Mouse (Mus musculus): ENCODE measurements around the gene Manf. TPM values are rescaled to one million over a fixed set of nuclear protein-coding genes. Genes with fewer than 3 reads are reported as not detected.

Gene Manf
- polyA plus RNA-seq, 1 experiment from 2014 or later: 305 TPM

DNA sequence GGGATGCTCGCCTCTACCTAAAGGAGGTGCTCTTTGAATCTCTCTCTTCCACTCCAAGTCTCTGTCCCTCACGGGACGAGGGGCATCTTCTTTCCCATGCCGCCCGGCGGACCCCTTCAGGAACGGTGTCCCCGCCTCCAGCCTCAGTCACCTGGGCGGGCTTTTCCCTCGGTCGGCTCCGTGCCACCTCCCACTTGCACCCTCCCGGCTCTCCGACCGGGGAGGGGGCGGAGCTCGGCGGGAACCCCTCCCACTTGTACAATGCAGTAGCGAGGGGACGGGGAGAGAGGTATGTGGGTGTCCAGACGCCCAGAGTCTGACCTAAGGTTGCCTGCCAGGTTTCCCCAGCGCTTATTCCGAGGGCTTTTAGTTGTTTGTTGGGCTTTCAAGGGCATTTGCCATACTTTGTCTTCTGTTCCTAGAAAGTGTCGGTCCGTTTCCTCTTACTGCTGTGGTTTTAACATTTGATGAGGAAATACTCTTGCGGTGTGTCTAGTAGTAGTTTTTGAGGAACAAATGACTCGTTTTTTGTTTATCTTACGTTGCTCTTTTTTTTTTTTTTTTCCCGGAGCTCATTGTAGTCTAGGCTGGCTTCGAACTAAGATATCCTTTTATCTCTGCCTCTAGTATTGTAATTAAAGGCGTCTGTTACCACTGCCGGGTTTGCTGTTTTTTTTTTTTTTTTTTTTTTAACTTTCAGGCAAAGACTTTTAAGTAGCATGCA lies 69.2 kb downstream of the Manf start:
- DNase-seq (ENCODE audit: low spot score): peak; percentile 84
- no peaks in the 10 kb centered on the region for H3K27me3 ChIP-seq (ENCODE audit: control insufficient read depth, insufficient read depth, low read length)
- peak overlapping the region; percentile 89 for H3K27ac ChIP-seq (ENCODE audit: low read depth, low read length)
- H3K4me1 ChIP-seq (replicated peaks; ENCODE audit: control insufficient read depth, insufficient read depth, low read length): no peaks in the 10 kb centered on the region
- 3% methylated on average over 28 of the region's 32 CpGs for WGBS
- peak overlapping the region; percentile 95 for H3K4me3 ChIP-seq (ENCODE audit: low read depth, low read length)
- peak; percentile 72 for ATAC-seq (ENCODE audit: low FRiP score)
- H3K9me3 ChIP-seq (ENCODE audit: control insufficient read depth, low read length): no peaks in the 10 kb centered on the region
- no peaks in the 10 kb centered on the region for H3K36me3 ChIP-seq (ENCODE audit: control insufficient read depth, insufficient read depth, low read length)
- H3K4me2 ChIP-seq (replicated peaks; ENCODE audit: low read depth, low read length): peak overlapping the region; percentile 79
- peak overlapping the region; percentile 87 for H3K9ac ChIP-seq (ENCODE audit: low read depth, low read length)

DNA sequence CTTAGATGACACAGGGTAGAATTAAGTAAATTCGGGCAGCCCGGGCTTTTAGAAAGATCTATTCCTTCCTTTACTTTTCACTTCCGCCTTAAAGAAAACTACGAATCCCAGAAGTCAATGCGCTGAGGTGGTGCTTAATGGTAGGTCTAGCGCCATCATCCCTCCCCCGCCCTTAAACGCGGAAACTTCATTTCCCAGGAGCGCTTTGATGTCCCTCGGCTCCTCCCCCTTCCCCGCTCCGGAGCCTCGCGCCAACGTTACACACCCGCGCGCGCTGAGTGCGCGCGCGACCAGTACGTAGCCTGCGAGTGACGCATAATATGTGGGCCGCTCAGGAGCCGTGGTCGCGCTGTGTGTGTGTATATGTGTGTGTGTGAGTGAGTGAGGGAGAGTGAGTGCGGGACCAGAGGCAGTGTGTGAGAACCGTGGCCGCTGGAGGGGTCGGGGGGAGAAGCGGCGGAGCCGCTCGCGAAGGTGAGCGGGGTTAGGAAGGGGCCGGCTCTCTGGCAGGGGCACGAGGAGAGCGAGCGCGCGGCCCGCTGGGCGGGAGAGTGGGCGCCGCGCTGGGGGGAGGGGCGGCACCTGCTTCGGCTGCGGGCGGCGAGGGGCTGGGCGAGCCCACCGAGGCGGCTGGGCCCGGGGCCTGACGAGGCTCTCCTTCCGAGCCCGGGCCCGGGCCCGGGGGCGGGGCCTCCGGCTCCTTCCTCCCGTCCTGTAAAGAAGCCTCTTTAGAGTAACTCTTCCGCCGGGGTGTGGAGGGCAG lies 70.0 kb downstream of the Manf start, which contains the start of gene Dcaf1:
Dcaf1 (plus strand) TSS at position 257 of the 763 bp plus-strand sequence.
- H3K36me3 ChIP-seq (ENCODE audit: control insufficient read depth, insufficient read depth, low read length): no peaks in the 10 kb centered on the region
- peak within 1 kb of the TSS; percentile 87 for H3K9ac ChIP-seq (ENCODE audit: low read depth, low read length)
- WGBS: under 1% methylated on average over 52 of the region's 71 CpGs
- DNase-seq (ENCODE audit: low spot score) (peak; percentile 99), ATAC-seq (ENCODE audit: low FRiP score) (peak; percentile 98)
- H3K27ac ChIP-seq (ENCODE audit: low read depth, low read length): peak within 1 kb of the TSS; percentile 89
- peak within 1 kb of the TSS; percentile 95 for H3K4me3 ChIP-seq (ENCODE audit: low read depth, low read length)
- peak within 1 kb of the TSS; percentile 79 for H3K4me2 ChIP-seq (replicated peaks; ENCODE audit: low read depth, low read length)
- H3K4me1 ChIP-seq (replicated peaks; ENCODE audit: control insufficient read depth, insufficient read depth, low read length): no peaks in the 10 kb centered on the region
- H3K27me3 ChIP-seq (ENCODE audit: control insufficient read depth, insufficient read depth, low read length): no peaks in the 10 kb centered on the region
- no peaks in the 10 kb centered on the region for H3K9me3 ChIP-seq (ENCODE audit: control insufficient read depth, low read length)

DNA sequence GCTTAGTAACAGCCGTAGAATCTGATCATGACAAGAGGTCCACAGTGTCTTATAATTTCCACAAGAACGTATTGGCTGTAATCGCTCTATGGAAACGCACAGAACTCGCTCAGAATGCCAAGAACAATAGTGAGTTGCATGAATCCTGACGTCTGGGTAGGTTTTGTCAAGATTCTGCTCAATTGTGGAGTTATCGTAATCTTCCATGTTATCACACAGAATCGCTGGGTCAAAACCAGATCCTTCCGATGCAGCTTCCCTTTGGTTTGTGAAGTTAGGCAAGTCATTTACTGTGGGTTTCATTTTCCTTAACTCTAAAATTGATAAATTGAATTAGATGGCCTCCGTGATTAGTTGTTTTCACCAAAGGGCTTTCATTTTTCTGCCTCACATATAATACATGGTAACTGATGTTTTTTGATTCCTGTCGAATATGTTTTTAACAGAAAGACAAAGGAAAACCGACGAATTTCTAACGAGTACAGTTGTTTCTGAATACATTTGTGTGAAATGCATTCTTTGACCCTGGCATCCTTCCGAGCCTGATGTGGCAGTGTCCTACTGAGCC lies 70.6 kb downstream of the Manf start:
- H3K9ac ChIP-seq (ENCODE audit: low read depth, low read length): peak overlapping the region; percentile 56
- no peaks in the 10 kb centered on the region for H3K36me3 ChIP-seq (ENCODE audit: control insufficient read depth, insufficient read depth, low read length)
- WGBS: 53% methylated on average over 15 of the region's 15 CpGs
- H3K27me3 ChIP-seq (ENCODE audit: control insufficient read depth, insufficient read depth, low read length): no peaks in the 10 kb centered on the region
- no peaks in the 10 kb centered on the region for H3K9me3 ChIP-seq (ENCODE audit: control insufficient read depth, low read length)
- ATAC-seq (ENCODE audit: low FRiP score) (no peak), DNase-seq (ENCODE audit: low spot score) (peak; percentile 20)
- peak overlapping the region; percentile 95 for H3K4me3 ChIP-seq (ENCODE audit: low read depth, low read length)
- no peak overlapping the region for H3K27ac ChIP-seq (ENCODE audit: low read depth, low read length)
- peak overlapping the region; percentile 40 for H3K4me2 ChIP-seq (replicated peaks; ENCODE audit: low read depth, low read length)
- no peaks in the 10 kb centered on the region for H3K4me1 ChIP-seq (replicated peaks; ENCODE audit: control insufficient read depth, insufficient read depth, low read length)

DNA sequence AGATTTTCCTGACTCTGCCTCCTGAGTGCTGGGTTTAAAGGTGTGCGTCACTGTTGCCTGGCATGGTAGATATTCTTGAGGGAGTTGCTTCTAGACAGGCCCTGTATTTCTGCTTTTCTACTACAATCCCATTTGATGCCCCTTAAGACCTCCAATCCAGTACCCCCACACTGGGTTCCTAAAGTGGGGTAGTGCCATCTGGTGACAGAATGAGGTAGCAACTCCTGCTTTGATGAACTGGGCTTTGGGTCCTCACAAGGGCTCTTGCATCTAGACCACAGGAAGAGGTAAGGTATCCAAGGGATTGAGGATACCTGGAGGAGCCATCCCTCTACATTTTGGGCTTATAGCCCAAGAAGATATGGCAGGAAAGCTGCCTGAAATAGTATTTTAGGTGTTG lies 72.6 kb downstream of the Manf start:
- Histone ChIP-seq H3K4me1 (replicated peaks; ENCODE audit: control insufficient read depth, insufficient read depth, low read length) (no peaks in the 10 kb centered on the region), H3K36me3 (ENCODE audit: control insufficient read depth, insufficient read depth, low read length) (no peaks in the 10 kb centered on the region), H3K27ac (ENCODE audit: low read depth, low read length) (no peak overlapping the region), H3K9ac (ENCODE audit: low read depth, low read length) (no peak overlapping the region), H3K4me3 (ENCODE audit: low read depth, low read length) (no peak overlapping the region), H3K27me3 (ENCODE audit: control insufficient read depth, insufficient read depth, low read length) (no peaks in the 10 kb centered on the region), H3K9me3 (ENCODE audit: control insufficient read depth, low read length) (no peaks in the 10 kb centered on the region), H3K4me2 (replicated peaks; ENCODE audit: low read depth, low read length) (no peak overlapping the region)
- DNase-seq (ENCODE audit: low spot score) (peak; percentile 28), ATAC-seq (ENCODE audit: low FRiP score) (no peak)
- 92% methylated on average over 1 of the region's 1 CpGs for WGBS

DNA sequence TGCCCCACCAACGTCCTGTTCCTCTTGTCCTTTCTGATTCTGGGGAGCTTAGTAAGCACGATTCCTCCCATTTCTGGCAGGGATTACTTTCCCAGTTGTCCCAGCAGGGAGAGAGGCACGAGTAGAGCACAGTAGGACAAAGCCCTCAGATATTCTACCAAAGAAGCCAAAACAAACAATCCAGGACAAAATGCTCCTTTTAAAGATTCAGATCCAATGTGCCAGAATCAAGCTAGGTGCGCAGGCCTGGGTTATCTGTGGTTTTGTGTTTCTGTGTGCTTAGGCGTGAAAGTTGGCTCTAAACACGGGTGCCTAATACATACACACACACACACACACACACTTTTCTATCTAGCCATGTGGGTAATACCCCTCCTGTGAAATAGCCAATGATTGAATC lies 73.6 kb downstream of the Manf start:
- ATAC-seq (ENCODE audit: low FRiP score): no peak
- Histone ChIP-seq H3K9ac (ENCODE audit: low read depth, low read length) (no peak overlapping the region), H3K4me3 (ENCODE audit: low read depth, low read length) (no peak overlapping the region), H3K4me1 (replicated peaks; ENCODE audit: control insufficient read depth, insufficient read depth, low read length) (no peaks in the 10 kb centered on the region), H3K27me3 (ENCODE audit: control insufficient read depth, insufficient read depth, low read length) (no peaks in the 10 kb centered on the region), H3K36me3 (ENCODE audit: control insufficient read depth, insufficient read depth, low read length) (no peaks in the 10 kb centered on the region), H3K9me3 (ENCODE audit: control insufficient read depth, low read length) (no peaks in the 10 kb centered on the region), H3K27ac (ENCODE audit: low read depth, low read length) (no peak overlapping the region), H3K4me2 (replicated peaks; ENCODE audit: low read depth, low read length) (no peak overlapping the region)
- no peak for DNase-seq (ENCODE audit: low spot score)
- WGBS: 81% methylated on average over 6 of the region's 6 CpGs

DNA sequence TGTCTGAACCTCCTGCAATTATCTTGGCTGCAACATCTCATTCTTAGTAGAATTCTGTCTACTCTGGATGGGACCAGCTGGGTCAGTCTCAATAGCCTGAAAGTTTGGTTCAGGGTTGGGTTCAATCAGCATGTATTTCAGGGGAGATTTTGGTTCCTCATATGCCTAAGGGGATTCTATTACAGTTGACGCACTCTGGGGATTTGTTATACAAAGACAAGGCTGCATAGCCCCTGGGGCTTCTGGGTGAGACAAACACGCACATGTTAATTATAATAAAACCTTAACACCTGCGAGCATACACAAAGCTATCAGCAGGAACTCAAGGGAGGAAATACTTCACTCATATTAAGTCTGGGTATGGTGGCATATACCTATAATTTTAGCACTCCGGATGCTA lies 85.3 kb downstream of the Manf start:
- ATAC-seq (ENCODE audit: low FRiP score) (no peak), DNase-seq (ENCODE audit: low spot score) (no peak)
- Histone ChIP-seq H3K4me1 (replicated peaks; ENCODE audit: control insufficient read depth, insufficient read depth, low read length) (no peaks in the 10 kb centered on the region), H3K9me3 (ENCODE audit: control insufficient read depth, low read length) (no peaks in the 10 kb centered on the region), H3K27me3 (ENCODE audit: control insufficient read depth, insufficient read depth, low read length) (no peaks in the 10 kb centered on the region), H3K36me3 (ENCODE audit: control insufficient read depth, insufficient read depth, low read length) (no peaks in the 10 kb centered on the region), H3K4me3 (ENCODE audit: low read depth, low read length) (no peak overlapping the region), H3K4me2 (replicated peaks; ENCODE audit: low read depth, low read length) (no peak overlapping the region), H3K27ac (ENCODE audit: low read depth, low read length) (no peak overlapping the region), H3K9ac (ENCODE audit: low read depth, low read length) (no peak overlapping the region)
- 84% methylated on average over 4 of the region's 4 CpGs for WGBS

DNA sequence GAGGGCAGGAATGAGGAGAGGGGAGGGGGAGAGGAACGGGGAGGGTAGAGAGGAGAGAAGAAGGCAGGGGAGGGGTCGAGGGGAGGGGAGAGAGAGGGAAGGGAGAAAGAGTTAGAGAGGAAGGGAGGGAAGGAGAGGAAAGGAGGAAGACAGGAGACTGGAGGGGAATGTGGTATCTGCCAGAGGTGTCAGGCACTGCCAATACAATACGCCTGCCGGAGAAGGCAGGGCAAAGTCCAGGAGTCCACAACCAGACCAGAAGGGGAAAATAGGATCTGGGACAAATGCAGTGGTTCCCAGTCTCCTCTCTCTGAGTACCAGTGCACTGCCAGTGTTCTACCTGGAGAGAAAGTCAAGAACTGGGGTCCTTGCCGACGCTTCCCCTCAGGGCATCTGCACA lies 100.9 kb downstream of the Manf start:
- Histone ChIP-seq H3K27me3 (ENCODE audit: control insufficient read depth, insufficient read depth, low read length) (no peaks in the 10 kb centered on the region), H3K27ac (ENCODE audit: low read depth, low read length) (no peak overlapping the region), H3K36me3 (ENCODE audit: control insufficient read depth, insufficient read depth, low read length) (no peaks in the 10 kb centered on the region), H3K9ac (ENCODE audit: low read depth, low read length) (no peak overlapping the region), H3K4me3 (ENCODE audit: low read depth, low read length) (no peak overlapping the region), H3K4me1 (replicated peaks; ENCODE audit: control insufficient read depth, insufficient read depth, low read length) (no peaks in the 10 kb centered on the region), H3K9me3 (ENCODE audit: control insufficient read depth, low read length) (no peaks in the 10 kb centered on the region), H3K4me2 (replicated peaks; ENCODE audit: low read depth, low read length) (no peak overlapping the region)
- no peak for ATAC-seq (ENCODE audit: low FRiP score)
- 60% methylated on average over 6 of the region's 6 CpGs for WGBS
- no peak for DNase-seq (ENCODE audit: low spot score)

DNA sequence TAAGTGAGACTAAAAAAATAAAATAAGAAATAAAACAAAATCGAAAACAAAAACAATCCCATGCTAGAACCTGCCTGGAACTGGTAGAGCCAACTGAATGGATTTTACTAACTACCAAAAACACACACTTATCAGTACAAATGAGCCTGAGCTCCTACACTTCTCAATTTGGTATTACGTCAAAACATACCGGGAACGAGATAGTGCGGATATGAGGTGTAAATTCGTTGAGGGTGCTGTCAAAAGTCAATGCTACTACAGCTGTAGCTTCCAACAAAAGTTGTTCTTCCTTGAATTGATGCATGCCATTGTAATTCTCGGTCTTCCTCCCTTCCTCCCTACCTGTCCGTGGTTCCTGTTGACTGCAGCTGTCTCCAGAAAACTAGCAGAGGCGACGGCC lies 102.4 kb downstream of the Manf start:
- H3K4me2 ChIP-seq (replicated peaks; ENCODE audit: low read depth, low read length): peak overlapping the region; percentile 44
- H3K4me1 ChIP-seq (replicated peaks; ENCODE audit: control insufficient read depth, insufficient read depth, low read length): no peaks in the 10 kb centered on the region
- H3K27me3 ChIP-seq (ENCODE audit: control insufficient read depth, insufficient read depth, low read length): no peaks in the 10 kb centered on the region
- ATAC-seq (ENCODE audit: low FRiP score): peak; percentile 10; the same call in 1 of the 2 replicates
- H3K9ac ChIP-seq (ENCODE audit: low read depth, low read length): peak overlapping the region; percentile 54
- WGBS: 19% methylated on average over 10 of the region's 10 CpGs
- DNase-seq (ENCODE audit: low spot score): peak; percentile 37
- no peak overlapping the region for H3K27ac ChIP-seq (ENCODE audit: low read depth, low read length)
- no peaks in the 10 kb centered on the region for H3K36me3 ChIP-seq (ENCODE audit: control insufficient read depth, insufficient read depth, low read length)
- H3K9me3 ChIP-seq (ENCODE audit: control insufficient read depth, low read length): no peaks in the 10 kb centered on the region
- peak overlapping the region; percentile 98 for H3K4me3 ChIP-seq (ENCODE audit: low read depth, low read length)

Data from hindbrain, embryonic 11.5 days (tissue).